Mouse (Mus musculus) bone marrow, adult 2 months (tissue): ENCODE data around the gene H2-DMa.
A peak's percentile ranks its signal among the peaks of the same experiment; 100 is the strongest.

ENCODE experiments used
- CTCF ChIP-seq: fragments of 200-500 bp; IDR thresholded peaks from 2 replicates; pipeline ENCODE4 v1.5.1; 2011; ENCODE audit warnings: low read length, control low read depth; ENCODE audit not compliant: control insufficient read depth, insufficient read depth
- POLR2A ChIP-seq: fragments of 200-500 bp; IDR thresholded peaks from 2 replicates; pipeline ENCODE4 v1.6.1; 2011; ENCODE audit warnings: low read depth, mild to moderate bottlenecking, control low read depth, low read length, borderline replicate concordance; ENCODE audit not compliant: control insufficient read depth

DNA sequence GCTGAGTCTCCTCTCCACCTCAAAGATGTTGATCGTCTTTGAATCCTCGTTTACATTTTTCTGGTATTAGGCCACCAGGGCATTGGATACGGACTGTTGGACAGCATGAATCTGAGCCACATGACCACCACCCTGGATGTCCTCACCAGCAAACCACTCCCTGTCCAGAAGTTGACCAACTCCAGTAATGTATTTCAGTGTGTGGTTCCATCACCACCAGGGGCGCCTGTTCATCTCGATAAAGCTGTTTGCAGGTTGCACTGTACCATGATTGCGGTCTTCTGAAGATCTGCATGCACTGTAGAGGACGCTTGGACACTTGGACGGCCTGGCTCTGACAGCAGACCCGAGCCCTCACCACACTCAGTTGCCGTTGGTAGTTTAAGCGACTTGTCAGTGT is 13.9 kb downstream of the H2-DMa start:
- TF ChIP-seq CTCF (peak; percentile 32; the same call in 1 of the 2 replicates), POLR2A (no peak)
